Mouse (Mus musculus) cerebellum, postnatal 36 days (tissue): ENCODE data around the gene Sult1e1.

ENCODE experiments used
- DNase-seq, 2 experiments: peaks; one replicate each; pipeline ENCODE4 v3.0.0; 2021 to 2022; ENCODE audit warnings: mixed read lengths in 2 of 2

Sult1e1 gene

DNA sequence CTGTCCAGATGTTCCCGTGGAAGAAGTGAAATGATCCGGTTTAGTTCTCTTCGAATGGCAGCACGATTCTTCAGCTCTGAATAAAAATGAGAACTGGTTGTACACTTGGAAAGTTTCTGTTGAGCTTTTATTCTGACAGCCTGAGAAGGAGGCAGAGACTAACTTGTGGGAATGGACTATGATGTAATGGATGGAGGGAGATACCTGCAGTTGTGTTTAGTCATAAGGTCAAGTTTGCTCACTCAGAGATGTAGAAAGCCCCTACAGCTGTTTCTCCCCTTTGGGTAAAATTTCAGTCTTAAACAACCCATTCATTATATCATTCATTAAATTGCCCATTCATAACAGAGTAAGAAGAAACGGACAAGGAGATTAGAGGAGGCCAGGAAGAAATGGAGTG, at the start of gene Sult1e1:
Gene Sult1e1 (minus strand): TSS at position 101 of the 400 bp plus-strand sequence.
- no peak for DNase-seq

DNA sequence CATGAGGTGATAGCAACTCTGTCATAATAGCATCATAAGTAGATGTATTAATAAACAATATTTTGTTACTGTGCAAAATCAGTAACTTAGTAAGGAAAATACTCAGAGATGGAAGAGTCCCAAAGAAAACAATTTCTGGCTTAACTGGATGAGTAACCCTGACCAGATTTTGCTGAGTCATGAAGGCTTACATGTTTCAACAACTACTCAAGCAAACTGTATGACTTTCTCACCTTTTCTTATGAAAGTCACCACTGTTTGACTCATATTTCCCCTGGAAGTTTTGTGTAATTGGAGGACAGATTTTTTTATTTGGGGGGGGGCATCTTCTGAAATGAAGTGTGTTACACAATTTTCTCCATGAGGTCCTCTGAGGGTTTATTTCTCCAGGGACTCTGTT, 31.3 kb upstream of the Sult1e1 start:
- DNase-seq = no peak

DNA sequence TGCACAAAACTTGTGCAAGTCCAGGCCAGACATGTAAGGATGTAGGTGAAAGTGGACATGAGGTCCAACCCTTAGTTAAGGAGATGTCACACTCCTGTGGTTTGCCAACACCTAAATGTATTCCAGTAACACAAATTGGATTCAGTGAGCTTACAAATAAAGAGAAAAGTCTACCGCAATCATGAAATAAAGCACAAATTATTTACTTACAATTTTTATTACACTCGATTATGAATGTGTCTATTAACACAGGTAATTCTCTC, 23.7 kb upstream of the Sult1e1 start:
- no peak for DNase-seq

DNA sequence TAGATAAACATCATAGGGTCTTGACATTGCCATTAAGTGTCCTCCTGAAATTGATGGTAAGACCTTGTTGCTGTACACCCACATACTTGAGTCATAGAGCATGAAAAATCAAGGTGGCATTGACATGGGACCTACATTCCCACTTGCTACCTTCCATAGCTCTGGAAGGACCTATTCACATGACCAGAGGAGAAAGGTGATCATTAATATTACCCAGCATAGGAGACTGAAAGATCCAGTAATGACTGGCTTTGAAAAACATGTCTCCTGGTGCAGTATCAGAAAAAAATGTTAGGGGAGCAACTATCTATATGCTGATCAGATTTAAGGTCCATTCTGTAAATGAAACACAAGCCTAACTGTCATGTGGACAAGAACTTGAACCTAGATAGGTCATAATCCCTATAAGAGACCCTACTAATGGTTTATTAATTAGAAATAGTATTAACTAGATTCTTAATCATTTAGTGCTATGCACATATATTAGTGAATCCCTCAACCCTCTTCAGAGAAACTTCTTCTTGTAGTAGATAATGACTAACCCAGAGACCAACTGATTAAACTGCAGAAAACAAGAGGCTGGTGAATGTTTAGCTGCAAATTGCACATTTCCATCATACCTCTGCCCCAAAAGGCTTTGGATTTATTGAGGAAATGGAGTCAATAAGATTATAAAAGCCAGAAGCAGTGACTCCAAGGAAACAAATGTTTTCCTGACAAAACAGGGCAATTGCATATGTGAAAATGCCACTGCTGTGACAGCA, 23.2 kb upstream of the Sult1e1 start:
- no peak for DNase-seq

DNA sequence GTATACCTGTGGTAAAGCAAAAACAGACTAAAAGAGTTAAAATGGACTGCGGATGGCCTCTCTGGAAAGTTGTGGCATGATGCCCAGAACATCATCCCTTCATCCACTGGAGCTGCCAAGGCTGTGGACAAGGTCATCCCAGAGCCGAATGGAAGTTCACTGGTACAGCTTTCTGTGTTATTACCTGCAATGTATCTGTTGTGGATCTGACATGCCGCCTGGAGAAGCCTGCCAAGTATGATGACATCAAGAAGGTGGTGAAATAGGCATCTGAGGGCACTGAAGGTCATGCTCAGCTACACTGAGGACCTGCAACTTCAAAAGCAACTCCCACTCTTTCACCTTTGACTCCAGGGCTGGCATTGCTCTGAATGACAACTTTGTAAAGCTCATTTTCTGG, 9.6 kb upstream of the Sult1e1 start:
- no peak for DNase-seq

DNA sequence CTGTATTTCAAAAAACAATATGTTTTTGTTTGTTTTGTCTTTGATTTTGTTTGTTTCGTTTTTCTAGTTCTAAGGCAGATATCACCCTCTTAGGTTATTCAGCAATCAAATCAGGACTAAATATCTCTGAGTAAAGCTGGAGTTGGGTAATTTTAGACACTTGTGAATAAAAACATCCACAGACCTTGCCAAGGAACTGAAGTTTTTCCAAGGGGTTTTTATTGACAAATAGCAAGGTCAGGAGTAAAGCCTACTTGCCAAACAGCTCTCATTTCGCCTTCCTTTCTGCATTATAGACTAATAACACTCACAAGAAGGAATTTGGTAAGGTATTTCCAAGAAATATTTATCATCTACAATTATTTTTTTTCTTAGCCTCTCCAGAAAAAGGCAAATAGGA, 6.5 kb upstream of the Sult1e1 start:
- no peak for DNase-seq

DNA sequence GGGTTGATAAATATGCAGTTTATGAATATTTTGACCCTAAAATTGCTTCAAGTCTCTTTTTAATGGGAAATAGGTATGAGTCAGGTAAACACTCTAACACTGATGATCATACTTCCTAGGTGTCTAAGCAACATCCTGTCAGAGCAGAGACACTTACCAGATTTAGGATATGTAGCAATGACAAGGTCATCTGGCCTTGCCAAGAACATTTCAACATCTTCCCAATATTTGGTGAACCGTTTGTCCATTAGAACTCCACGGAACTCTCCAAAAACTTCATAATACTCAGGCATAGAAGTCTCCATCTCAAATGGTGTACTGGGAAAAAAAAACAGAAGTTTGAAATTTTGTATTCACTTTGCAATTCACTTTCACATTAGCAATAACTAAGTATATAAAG, 1.5 kb downstream of the Sult1e1 start:
- DNase-seq = no peak

DNA sequence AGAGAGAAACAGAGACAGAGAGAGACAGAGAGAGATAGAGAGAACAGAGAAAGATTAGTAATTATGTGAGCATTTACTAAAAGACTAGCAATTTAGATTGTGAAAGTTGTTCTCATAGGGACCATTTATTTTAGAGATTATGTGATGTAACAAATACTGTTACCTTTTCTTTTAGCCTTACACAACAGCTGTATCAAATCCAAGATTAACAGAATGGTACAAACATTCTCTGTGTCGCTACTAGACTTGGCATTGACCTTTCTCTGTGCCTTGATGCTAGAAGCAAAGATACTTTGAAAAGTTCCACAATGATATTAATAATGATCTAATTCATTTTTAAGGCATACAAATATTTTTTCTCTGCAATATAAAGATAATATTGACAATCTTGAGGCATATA, 11.0 kb downstream of the Sult1e1 start:
- DNase-seq = no peak

DNA sequence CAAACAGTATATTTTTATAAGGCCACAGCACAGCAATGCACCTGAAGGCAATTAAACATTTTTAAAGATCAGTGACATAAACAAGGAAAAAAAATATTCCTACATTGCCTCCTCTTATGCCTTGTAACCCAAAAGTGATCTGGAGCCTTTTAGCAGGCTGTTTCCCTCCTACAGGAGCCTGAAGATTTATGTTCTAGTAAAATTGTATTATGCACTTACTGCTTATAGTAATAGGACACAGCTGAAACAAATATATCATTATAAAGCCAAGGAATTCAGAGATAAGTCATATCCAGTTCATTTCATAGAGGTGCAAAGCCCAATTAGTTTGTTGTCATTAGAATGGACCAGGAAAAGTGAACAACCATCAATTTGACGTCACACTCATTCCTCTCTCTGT, 17.2 kb downstream of the Sult1e1 start:
- no peak for DNase-seq

DNA sequence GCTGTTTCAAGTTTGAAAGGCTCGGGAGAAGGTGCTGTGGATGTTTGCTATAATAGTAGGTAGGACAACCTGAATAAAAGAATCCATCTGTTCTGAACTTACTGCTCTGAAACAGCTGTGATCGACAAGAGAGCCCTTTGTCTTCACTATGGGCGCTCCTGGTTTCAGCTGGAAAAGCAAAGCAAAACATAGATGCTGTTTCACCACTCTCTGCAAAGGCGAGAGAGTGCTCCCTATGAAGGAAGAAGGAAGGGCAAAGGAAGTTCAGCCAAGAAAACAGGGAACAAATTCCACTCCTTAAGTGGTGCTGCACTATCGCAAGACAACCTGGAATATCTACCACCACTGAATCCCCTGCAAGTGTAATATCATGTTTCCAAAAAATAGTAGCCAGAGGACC, 17.9 kb downstream of the Sult1e1 start:
- DNase-seq = no peak

DNA sequence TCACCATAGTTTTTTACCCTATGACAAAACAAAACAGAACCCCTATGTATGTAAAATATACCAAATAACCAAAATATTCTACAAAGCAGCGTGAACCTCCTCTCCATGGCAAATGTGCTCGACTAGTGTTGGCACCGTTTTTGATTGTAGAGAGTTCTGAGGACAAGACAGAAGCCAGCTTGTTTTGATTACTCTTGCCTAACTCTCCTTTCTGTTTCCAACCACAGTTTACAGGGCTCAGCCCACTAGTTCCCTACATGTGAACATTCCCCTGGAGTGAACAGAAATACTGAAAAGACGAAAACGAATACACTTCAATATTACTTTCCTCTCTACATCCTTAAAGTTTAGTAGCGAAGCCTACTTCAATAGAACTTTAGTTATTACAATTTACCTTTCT, 18.6 kb downstream of the Sult1e1 start:
- no peak for DNase-seq

DNA sequence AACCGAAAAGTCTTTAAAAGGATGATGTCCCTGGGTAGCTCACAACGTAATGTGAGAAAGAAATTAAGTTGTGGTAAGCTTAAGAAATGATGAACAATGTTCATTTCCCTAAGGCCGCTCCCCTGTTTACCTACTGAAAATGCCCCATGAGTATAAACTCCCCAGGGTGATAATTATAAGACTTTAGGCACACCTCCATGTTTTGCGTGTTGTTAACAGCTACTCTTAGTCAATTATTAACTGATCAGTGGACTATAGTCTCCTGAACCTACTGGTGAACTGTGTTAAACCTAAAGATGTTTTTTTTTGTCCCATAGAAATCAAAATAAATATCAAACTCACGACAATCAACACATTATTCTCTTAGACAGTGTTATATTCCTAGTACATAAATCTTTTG, 22.5 kb downstream of the Sult1e1 start, which contains the start of gene Sult1d1:
Gene Sult1d1 (minus strand): TSS at position 183 of the 400 bp plus-strand sequence.
- no peak for DNase-seq

DNA sequence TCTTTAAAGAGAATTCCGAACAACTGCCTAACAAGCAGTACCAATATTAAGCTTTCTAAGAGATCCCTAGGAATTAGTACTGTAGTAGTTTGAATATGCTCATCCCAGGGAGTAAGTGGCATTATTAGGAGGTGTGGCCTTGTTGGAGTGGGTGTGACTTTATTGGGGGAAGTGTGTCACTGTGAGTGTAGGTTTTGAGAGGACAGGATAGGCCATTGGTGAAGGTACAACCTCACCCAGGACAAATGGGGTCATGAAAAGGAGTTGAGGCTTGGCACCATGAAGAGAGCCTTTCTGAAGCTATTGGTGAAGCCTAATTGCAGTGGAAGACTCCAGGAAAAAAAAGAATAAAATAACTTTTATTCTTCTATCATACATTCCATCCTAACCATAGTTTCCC, 24.1 kb downstream of the Sult1e1 start:
- DNase-seq = no peak

DNA sequence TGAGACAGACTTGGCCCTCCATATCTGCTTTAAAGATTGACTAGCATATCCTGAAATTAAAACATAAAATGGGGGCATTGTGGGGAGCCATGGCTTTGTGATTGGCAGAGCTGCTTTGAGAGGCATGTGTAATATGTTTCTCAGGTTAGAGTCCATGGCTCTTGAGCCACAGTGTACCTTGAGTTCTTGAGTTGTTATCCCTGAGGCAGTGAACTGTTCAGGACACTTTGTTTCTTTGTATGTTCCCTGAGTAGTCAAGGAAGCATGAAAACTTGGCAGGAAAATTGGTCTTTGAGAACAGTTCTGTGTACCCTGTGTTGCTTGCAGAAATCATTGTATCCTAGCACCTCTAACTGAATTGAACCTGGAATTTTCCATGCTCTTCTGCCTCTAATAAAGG, 28.4 kb downstream of the Sult1e1 start:
- DNase-seq = no peak

DNA sequence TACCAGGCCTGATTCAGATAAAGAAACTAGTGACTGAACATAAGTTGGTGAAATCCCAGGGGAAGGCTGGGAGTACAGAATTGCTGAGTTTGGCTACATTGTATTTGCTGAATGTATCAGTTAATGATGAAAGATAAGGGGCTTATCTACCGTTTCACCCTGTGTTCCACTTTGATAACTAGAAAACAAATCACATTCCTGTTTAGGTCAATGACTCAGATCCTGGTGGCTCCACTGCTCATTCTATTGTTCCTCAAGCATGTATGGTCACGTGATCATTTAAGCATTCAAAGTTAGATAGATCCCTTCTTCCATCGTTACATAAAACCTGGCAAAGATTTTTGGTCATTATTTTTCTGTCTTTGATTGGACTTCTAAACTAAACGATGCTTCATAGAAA, 28.9 kb downstream of the Sult1e1 start:
- no peak for DNase-seq

DNA sequence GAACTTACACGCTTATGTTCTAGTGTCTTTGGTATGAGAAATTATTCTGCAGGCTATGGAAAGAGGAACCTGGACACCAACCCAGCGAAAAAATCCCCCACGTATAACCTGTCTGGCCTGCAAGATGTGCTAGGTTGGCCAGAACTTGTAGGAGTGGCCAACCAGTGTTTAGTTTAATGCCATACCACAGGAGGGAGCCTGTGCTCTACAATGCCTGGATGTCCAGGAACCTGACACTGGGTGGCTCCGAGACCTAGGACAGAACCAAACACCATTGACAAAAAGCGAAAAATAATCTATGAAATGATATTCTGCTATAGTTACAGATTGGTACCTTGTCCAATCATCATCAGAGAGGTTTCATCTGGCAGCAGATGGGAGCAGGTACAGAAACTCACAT, 31.2 kb downstream of the Sult1e1 start:
- DNase-seq = no peak

DNA sequence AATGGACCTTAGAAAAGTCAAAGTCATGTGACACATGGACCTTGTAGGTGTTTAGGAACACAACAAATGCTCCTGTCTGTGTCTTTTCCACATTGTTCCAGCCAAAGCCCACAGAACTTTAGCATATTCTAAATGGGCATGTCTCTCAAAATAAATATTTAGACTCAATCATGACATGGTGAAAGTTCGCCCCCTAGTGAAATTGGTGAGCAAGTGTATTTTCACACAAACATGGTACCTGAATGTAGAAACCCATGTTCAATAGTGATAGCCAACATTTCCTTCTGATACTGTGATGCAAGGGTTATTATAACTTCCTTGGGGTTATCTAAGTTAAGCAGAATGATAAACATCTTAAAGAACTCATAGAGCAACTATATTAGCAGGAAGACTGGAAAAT, 40.5 kb downstream of the Sult1e1 start:
- no peak for DNase-seq

DNA sequence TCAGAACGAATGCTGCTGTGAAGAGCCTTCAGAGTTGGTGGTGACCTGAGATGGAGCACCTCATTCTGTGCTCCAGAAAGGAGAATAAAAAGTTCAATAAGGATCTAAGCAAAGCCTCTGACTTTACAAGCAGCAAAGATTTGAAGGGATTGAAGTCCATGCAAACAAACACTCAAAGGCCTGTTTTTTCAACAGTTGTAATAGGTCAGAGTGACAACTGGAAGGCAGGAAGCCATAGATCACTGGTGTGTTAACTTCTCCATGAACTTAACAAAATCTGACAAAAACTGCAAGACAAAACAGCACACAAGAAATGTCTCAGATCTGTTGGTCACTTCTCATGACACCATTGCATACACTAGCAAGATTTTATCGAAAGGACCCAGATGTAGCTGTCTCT, 53.3 kb downstream of the Sult1e1 start, which contains the start of gene Sult1b1:
Gene Sult1b1 (minus strand): TSS at position 85 of the 400 bp plus-strand sequence.
- DNase-seq = no peak

DNA sequence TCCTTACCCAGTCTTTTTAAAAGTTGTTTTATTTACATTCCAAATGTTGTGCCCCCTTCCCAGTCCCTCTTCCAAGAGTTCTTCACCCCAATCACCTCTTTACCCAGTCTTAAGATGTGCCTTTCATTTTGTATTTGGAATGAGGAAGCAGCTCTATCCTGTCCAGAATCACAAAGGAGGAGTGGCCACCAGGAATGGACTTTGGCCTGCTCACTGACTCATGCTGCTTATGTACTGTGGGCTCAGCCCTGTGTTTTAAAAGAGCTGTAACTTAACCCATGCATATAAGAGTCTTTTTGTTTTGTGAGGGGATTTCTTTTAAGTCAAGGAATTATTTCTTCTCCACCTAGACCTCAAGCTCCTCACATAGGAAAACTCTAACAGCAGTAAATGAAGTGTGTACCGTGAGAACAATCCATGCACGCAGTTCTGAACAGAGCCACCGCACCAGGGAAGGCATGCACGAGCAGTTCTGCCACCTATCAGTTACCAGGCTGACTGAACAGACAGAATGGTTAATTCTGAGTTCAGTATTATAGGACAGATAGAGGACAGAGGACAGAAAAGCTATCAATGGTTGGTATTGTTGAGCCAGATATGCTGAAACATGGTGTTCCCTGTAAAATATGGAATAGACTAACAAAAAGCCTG, 55.3 kb downstream of the Sult1e1 start:
- DNase-seq = no peak

DNA sequence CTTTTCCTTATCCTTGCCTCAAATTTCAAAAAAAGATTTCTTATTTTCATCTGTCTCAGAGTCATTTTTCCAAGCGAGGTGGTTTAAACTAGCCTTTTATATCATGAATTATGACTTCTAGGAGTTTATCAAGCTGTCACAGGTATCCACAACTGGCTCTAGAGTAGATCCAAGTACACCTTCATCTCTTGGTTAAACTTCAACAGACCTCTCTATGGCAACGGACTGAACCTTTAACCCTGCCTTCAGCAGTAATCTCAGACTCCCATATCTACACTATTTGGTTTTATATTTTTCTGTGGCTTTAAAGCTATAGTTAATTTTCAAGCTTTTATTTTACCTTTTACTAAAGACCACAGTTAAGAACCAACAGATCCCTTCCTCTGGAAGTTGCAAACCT, 59.1 kb downstream of the Sult1e1 start:
- no peak for DNase-seq
